Mouse (Mus musculus) heart, embryonic 13.5 days (tissue): ENCODE measurements at regions not wholly inside any gene's neighbourhood (a gene's known extent, or its start where the extent isn't known, plus 50 kb on each side); places are given as distances from the start of the nearest gene placed in this dataset.
A peak's percentile ranks its signal among the peaks of the same experiment; 100 is the strongest.

Source experiments
- ATAC-seq: fragments of 200-750 bp; cut with Nextera tagmentation; 2 replicates; pipeline ENCODE4 v1.8.0; 2017; ENCODE audit warnings: moderate TSS enrichment; ENCODE audit not compliant: insufficient number of reproducible peaks, low FRiP score, low TSS enrichment; ENCODE audit errors: extremely low read depth
- H3K27ac ChIP-seq: fragments of 300-500 bp; sonication (generic); replicated peaks from 2 replicates; pipeline ENCODE4 v1.5.1; 2015; ENCODE audit warnings: moderate library complexity, mild to moderate bottlenecking, inconsistent platforms
- H3K27me3 ChIP-seq: fragments of 300-500 bp; sonication (generic); replicated peaks from 2 replicates; pipeline ENCODE4 v1.6.1; 2015; ENCODE audit warnings: mild to moderate bottlenecking, inconsistent platforms
- H3K36me3 ChIP-seq: fragments of 300-500 bp; sonication (generic); 2 replicates; pipeline ENCODE4 v1.6.1; 2015; ENCODE audit warnings: mild to moderate bottlenecking, inconsistent platforms
- H3K4me1 ChIP-seq: fragments of 300-500 bp; sonication (generic); 2 replicates; pipeline ENCODE4 v1.6.1; 2015; ENCODE audit warnings: inconsistent platforms
- H3K4me2 ChIP-seq: fragments of 300-500 bp; sonication (generic); 2 replicates; pipeline ENCODE4 v1.6.1; 2015; ENCODE audit warnings: inconsistent platforms, mild to moderate bottlenecking, moderate library complexity
- H3K4me3 ChIP-seq: fragments of 300-500 bp; sonication (generic); 2 replicates; pipeline ENCODE4 v1.5.1; 2015; ENCODE audit warnings: moderate library complexity, mild to moderate bottlenecking, inconsistent platforms
- H3K9ac ChIP-seq: fragments of 300-500 bp; sonication (generic); 2 replicates; pipeline ENCODE4 v1.6.1; 2015; ENCODE audit warnings: inconsistent platforms, mild to moderate bottlenecking, moderate library complexity
- H3K9me3 ChIP-seq: fragments of 300-500 bp; sonication (generic); 2 replicates; pipeline ENCODE4 v1.6.1; 2016; ENCODE audit warnings: inconsistent platforms
- WGBS: fragments of 180-500 bp; shearing (Covaris S2); methylation state at CpG from one replicate; pipeline ENCODE4 v1.1.7; 2015; ENCODE audit warnings: mixed read lengths; 5-methylcytosine and 5-hydroxymethylcytosine counted together

DNA sequence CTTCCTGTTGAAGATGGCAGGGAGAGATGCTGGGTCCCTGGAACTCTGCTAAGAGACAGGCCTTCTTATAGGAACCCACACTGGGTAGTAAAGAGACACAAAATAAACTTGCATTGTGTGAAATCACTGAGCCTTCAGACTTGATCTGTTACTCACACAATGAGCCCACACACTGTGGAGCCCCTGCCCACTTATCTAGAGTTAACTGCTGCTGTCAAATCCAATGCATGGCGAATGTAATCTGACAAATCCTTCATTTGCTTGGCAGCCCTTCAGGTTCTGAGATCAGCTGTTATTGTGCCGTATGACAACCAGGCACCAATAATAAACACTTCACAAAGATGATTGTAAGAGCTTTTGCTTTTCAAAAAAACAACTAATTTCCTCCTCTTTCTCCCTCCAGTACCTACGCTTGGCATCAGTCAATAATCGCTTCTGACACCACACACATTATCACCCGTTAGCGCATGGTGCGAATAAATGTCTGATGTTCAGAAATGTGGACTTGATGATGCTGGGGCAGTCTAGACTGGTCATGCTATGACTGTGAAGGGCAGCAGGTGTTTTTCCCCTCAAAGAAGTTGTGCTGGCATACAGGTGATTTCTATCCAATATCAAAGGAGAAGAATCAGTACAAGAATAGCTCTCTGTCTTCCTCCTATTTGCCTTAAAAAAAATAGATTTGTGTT, 81.4 kb upstream of the Ptgfrn start:
- ATAC-seq: no peak
- 0 out of 2 replicates have a peak, but pooled peaks cover 5% of the 10 kb centered on the region for H3K9me3 ChIP-seq
- no peaks in the 10 kb centered on the region for H3K36me3 ChIP-seq
- H3K4me2 ChIP-seq: no peak overlapping the region
- 64% methylated on average over 7 of the region's 7 CpGs for WGBS
- H3K9ac ChIP-seq: no peak overlapping the region
- peaks cover 18% of the 10 kb centered on the region for H3K4me1 ChIP-seq
- no peak overlapping the region for H3K4me3 ChIP-seq
- H3K27me3 ChIP-seq: no peaks in the 10 kb centered on the region
- H3K27ac ChIP-seq: no peak overlapping the region

DNA sequence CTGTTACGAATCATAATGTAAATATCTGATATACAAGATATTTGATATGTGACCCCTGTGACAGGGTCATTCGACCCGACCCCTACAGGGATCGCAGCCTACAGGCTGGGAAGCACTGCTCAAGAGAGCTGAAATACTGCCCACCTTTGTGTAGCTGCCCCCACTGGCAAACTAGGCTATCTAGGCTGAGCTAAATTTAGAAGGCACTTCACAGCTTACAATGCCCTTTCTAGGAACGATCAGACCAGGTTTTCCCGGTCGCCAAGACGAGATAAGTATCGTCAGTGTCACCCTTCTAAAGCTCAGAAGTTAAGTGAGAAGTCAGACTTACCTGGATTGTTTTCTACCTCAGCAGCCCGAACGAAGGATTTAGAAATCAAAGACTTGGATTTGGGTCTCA, 71.9 kb upstream of the Ptgfrn start:
- ATAC-seq: no peak

DNA sequence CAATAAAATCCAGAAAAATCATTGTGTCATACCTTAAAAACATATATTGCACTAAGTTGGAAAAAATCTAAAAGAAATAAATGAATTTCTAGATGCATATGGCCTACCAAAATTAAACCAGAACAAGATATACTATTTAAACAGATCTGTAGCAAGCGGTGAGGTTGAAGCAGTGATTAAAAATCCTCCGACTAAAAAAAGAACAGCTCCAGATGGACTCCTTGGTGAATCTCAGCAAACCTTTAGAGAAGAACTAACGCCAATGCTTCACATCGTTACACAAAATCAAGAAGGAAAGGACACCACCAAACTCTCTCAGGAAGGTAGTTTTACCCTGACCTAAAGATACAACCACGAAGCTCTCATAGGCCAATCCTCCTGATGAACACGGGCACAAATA, 63.9 kb upstream of the Ptgfrn start:
- no peaks in the 10 kb centered on the region for H3K27me3 ChIP-seq
- no peak for ATAC-seq
- H3K36me3 ChIP-seq: no peaks in the 10 kb centered on the region
- no peak overlapping the region for H3K4me3 ChIP-seq
- 0 out of 2 replicates have a peak, but pooled peaks cover 8% of the 10 kb centered on the region for H3K9me3 ChIP-seq
- no peak overlapping the region for H3K4me2 ChIP-seq
- no peak overlapping the region for H3K27ac ChIP-seq
- no peak overlapping the region for H3K9ac ChIP-seq
- peaks cover 7% of the 10 kb centered on the region for H3K4me1 ChIP-seq
- 85% methylated on average over 6 of the region's 6 CpGs for WGBS

More for the DNA sequence above, 71.9 kb upstream of the Ptgfrn start:
- H3K27ac ChIP-seq: peak overlapping the region; percentile 67
- H3K27me3 ChIP-seq: no peaks in the 10 kb centered on the region
- H3K9me3 ChIP-seq: peaks cover 22% of the 10 kb centered on the region; the same call in 1 of the 2 replicates
- no peaks in the 10 kb centered on the region for H3K36me3 ChIP-seq
- no peak overlapping the region for H3K9ac ChIP-seq
- peak overlapping the region; percentile 45 for H3K4me2 ChIP-seq
- no peak overlapping the region for H3K4me3 ChIP-seq
- 37% methylated on average over 11 of the region's 11 CpGs for WGBS
- H3K4me1 ChIP-seq: peaks cover 12% of the 10 kb centered on the region

DNA sequence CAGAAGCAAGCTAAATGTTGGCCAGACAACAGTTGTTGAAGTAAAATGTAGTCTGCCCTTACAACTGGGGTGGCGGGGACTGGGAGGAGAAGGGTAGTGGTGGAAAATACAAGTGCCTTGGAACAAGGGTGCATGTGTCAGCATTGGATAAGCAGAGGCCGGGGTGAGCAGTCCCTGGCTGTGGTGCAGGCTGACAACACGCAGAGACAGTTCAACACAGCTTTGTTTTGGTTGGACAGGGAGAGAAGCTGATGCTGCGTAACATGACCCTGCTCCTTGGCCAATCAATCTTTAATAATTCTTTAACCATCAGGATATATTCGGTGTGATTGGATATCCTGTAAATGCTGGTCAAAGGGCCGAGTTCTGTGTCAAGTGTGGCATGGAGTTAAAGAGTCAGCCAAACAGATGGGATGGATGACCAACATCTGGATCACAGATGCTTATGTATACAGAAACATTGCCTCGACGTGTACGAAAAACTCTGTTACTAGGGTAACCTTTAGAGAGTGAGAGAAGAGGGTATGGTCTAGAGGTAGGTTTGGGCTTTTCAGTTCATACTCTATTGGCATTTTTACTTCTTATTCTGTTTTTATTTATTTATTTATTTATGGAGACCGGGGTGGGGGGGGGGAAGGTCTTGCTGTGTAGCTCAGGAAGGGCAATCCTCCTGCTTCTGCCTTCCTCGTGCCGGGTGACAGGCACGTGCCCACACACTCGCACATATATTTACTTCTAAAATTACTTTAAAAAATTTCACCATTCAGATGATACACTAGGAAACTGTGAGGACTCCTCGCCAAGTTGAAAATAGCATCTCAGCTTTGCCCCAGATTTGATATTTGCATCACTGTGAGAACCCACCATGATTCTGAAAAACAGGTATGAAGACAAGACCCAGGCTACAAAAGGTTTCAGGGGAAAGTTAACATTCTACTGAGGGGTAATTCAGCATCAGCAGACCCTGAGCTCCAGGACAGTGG, 60.2 kb upstream of the Ptgfrn start:
- WGBS: 76% methylated on average over 15 of the region's 15 CpGs
- Histone ChIP-seq H3K27ac (no peak overlapping the region), H3K4me1 (peaks cover 19% of the 10 kb centered on the region), H3K9ac (no peak overlapping the region), H3K4me2 (no peak overlapping the region), H3K9me3 (no peaks in the 10 kb centered on the region), H3K27me3 (no peaks in the 10 kb centered on the region), H3K36me3 (no peaks in the 10 kb centered on the region), H3K4me3 (no peak overlapping the region)
- ATAC-seq: no peak

DNA sequence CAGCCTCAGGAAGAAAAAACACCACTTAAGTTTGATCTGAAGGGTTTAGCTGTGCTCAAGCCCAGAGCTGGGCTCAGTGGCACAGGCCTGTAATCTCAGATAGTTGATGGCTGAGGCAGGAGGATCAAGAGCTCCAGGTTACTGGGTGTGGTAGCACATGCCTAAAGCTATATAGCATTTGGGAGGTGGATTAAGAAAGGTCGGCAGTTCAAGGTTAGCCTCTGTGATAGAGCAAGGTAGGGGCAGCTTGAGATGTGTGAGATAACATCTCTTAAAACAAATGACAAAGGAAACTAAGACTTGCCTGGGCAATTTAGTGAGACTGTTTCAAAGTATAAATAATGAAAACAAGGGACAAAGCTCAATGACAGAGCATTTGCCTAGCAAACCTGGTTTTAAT, 56.9 kb upstream of the Ptgfrn start:
- Histone ChIP-seq H3K4me2 (no peak overlapping the region), H3K9me3 (no peaks in the 10 kb centered on the region), H3K9ac (no peak overlapping the region), H3K4me1 (peaks cover 47% of the 10 kb centered on the region), H3K4me3 (no peak overlapping the region), H3K27me3 (no peaks in the 10 kb centered on the region), H3K36me3 (no peaks in the 10 kb centered on the region), H3K27ac (no peak overlapping the region)
- 80% methylated on average over 1 of the region's 1 CpGs for WGBS
- no peak for ATAC-seq

DNA sequence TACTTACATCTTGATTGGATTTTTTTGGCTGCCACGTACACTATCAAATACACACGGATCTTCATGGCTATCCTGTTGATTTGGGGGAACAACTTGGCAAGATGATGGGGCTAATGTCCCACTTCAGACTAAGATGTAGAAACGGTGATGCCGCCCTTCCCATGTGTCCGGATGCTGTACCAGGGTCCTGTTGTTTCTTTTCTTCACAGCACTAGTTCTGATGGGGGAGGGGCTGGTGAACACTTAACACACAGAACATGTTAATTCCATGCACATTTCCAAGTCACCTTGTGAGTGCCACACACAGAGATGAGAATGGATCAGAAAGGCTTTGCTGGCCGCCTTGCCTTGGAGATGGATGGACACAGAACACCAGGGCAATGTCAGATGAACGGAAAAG, 56.5 kb upstream of the Ptgfrn start:
- H3K36me3 ChIP-seq: no peaks in the 10 kb centered on the region
- no peaks in the 10 kb centered on the region for H3K9me3 ChIP-seq
- ATAC-seq: no peak
- H3K4me1 ChIP-seq: peaks cover 51% of the 10 kb centered on the region
- H3K4me2 ChIP-seq: no peak overlapping the region
- H3K9ac ChIP-seq: no peak overlapping the region
- H3K4me3 ChIP-seq: no peak overlapping the region
- 90% methylated on average over 7 of the region's 7 CpGs for WGBS
- H3K27me3 ChIP-seq: no peaks in the 10 kb centered on the region
- H3K27ac ChIP-seq: no peak overlapping the region

DNA sequence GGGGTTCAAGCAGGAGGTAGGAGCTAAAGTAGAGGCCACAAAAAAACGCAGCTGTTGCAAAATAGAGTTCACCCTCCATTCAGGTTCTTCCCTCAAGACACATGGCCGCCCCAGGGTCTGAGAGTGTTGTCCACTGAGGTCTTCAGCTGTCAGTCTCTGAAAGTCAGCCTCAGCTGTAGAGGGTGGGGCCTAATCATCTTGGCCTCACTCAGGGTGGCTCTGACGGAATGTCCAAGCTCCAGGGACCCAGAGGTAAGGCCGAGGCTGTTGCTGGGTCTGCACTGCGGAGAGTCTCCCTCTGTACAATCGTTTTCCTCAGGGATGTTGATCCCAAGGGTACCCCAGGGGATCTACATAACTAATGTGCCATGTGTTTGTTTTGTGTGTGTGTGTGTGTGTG, 55.2 kb upstream of the Ptgfrn start:
- Histone ChIP-seq H3K36me3 (no peaks in the 10 kb centered on the region), H3K4me2 (no peak overlapping the region), H3K9ac (no peak overlapping the region), H3K9me3 (no peaks in the 10 kb centered on the region), H3K27me3 (no peaks in the 10 kb centered on the region), H3K4me3 (no peak overlapping the region), H3K4me1 (peaks cover 64% of the 10 kb centered on the region), H3K27ac (no peak overlapping the region)
- 57% methylated on average over 6 of the region's 6 CpGs for WGBS
- no peak for ATAC-seq

DNA sequence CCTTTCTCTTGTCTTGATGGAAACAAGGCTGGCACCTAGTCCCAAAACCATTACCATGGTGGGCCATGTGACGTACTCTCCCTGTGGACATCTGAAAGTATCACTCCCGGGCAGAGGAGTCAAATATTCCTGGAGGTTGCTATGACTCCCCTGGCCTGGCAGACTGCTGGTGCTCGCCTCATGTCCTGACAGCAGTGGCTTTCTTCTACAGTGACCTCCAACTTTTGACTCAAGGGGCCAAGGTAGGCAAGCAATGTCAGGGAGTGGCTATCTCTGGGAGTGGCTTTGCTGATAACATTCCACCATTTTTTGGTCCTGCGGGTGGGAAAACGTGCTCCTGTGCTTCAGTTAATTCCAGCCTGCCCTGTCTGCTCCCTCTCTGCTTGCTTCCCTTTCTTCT, 54.7 kb upstream of the Ptgfrn start:
- Histone ChIP-seq H3K27me3 (no peaks in the 10 kb centered on the region), H3K4me3 (no peak overlapping the region), H3K27ac (no peak overlapping the region), H3K36me3 (no peaks in the 10 kb centered on the region), H3K4me2 (no peak overlapping the region), H3K4me1 (peaks cover 60% of the 10 kb centered on the region), H3K9me3 (no peaks in the 10 kb centered on the region), H3K9ac (no peak overlapping the region)
- 49% methylated on average over 5 of the region's 5 CpGs for WGBS
- ATAC-seq: no peak

DNA sequence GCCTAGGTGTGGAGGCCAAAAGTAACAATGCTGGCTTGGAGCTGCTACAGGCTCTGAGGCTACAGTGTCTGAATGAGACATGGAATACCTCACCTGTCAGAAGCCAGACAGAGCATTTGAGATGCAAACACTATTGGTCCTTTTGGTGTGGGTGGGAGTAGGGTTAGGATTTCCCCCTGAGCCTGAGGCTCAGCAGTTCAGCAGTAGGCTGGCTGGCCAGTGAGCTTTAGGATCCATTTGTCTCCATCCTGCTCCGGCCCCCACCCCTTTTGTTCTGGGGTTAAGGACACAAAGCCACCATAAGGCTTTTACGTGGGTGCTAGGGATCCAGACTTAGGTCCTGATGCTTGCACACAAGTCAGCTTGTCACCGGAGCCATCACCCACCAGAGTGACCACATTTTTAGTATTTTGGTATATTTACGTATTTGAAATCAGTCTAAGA, 53.9 kb upstream of the Ptgfrn start:
- Histone ChIP-seq H3K27ac (no peak overlapping the region), H3K4me2 (no peak overlapping the region), H3K36me3 (no peaks in the 10 kb centered on the region), H3K9ac (no peak overlapping the region), H3K9me3 (no peaks in the 10 kb centered on the region), H3K27me3 (no peaks in the 10 kb centered on the region), H3K4me3 (no peak overlapping the region), H3K4me1 (peaks cover 58% of the 10 kb centered on the region)
- no peak for ATAC-seq
- WGBS: 78% methylated on average over 4 of the region's 4 CpGs

DNA sequence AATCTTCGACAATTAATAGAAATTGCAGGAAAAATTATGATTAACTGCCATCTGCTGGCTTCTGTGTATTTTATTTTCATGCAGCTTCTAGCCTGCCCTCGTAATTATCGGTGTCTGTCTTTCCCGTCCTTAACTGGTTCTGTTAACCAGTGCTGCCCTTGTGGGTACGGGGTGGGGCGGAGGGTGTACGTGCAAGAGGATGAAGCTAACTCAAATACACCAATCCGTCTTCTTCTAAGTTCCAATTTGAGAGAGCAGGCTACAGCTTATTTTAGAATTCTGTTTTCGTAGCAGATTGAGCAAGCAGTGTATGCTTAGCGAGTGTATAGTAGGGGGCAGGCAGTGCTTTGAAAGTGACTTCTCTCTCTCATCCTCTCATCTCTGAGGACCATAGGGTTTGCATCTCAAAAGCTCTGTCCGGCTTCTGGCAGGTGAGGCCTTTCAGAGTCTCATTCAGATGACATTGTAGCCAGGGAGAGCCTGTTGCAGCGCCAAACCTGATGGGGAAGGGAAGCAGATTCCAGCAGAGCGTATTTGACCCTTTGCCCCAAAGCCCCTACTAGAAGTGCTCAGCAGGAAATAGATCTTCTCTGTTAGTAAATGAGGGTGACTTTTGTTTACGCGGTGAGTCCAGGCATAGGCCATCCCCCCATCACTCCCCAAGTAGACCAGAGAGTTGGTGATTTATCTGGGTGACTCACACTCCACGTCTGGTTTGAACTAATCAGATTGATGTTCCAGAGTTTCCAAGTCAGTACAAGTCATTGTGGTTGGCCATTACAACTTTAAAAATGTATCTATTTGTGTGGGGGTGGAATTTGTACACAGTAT, 53.3 kb upstream of the Ptgfrn start:
- Histone ChIP-seq H3K4me3 (no peak overlapping the region), H3K4me2 (peak overlapping the region; percentile 42; the same call in 1 of the 2 replicates), H3K4me1 (peaks cover 51% of the 10 kb centered on the region), H3K27me3 (no peaks in the 10 kb centered on the region), H3K9ac (peak overlapping the region; percentile 37; the same call in 1 of the 2 replicates), H3K36me3 (no peaks in the 10 kb centered on the region), H3K27ac (peak overlapping the region; percentile 39), H3K9me3 (no peaks in the 10 kb centered on the region)
- ATAC-seq: no peak
- 49% methylated on average over 16 of the region's 16 CpGs for WGBS
